Mouse (Mus musculus) limb, embryonic 13.5 days (tissue): ENCODE measurements around the gene Sall4. TPM values are rescaled to one million over a fixed set of nuclear protein-coding genes. Genes with fewer than 3 reads are reported as not detected.
A peak's percentile ranks its signal among the peaks of the same experiment; 100 is the strongest.
"Not testable (repeated sequence)": the region's sequence is repeated elsewhere in the genome, so short reads cannot be mapped to it uniquely, and the experiment has no call there.

Source experiments
- ATAC-seq: fragments of 200-750 bp; cut with Nextera tagmentation; 2 replicates; pipeline ENCODE4 v1.8.0; 2017; ENCODE audit warnings: low read depth, moderate number of reproducible peaks, moderate TSS enrichment; ENCODE audit not compliant: low FRiP score
- H3K27ac ChIP-seq: fragments of 300-500 bp; sonication (generic); 2 replicates; pipeline ENCODE4 v1.5.1; 2015; ENCODE audit warnings: inconsistent platforms, mild to moderate bottlenecking, moderate library complexity
- H3K27me3 ChIP-seq: fragments of 300-500 bp; sonication (generic); 2 replicates; pipeline ENCODE4 v1.6.1; 2015; ENCODE audit warnings: mild to moderate bottlenecking, inconsistent platforms
- H3K36me3 ChIP-seq: fragments of 300-500 bp; sonication (generic); 2 replicates; pipeline ENCODE4 v1.6.1; 2015; ENCODE audit warnings: inconsistent platforms, mild to moderate bottlenecking, moderate library complexity
- H3K4me1 ChIP-seq: fragments of 300-500 bp; sonication (generic); 2 replicates; pipeline ENCODE4 v1.6.1; 2015; ENCODE audit warnings: inconsistent platforms
- H3K4me2 ChIP-seq: fragments of 300-500 bp; sonication (generic); replicated peaks from 2 replicates; pipeline ENCODE4 v1.6.1; 2015; ENCODE audit warnings: inconsistent platforms, mild to moderate bottlenecking, moderate library complexity
- H3K4me3 ChIP-seq: fragments of 300-500 bp; sonication (generic); 2 replicates; pipeline ENCODE4 v1.5.1; 2015; ENCODE audit warnings: moderate library complexity, mild to moderate bottlenecking, inconsistent platforms
- H3K9ac ChIP-seq: fragments of 300-500 bp; sonication (generic); 2 replicates; pipeline ENCODE4 v1.6.1; 2015; ENCODE audit warnings: mild to moderate bottlenecking, inconsistent platforms
- H3K9me3 ChIP-seq: fragments of 300-500 bp; sonication (generic); 2 replicates; pipeline ENCODE4 v1.6.1; 2016; ENCODE audit warnings: inconsistent platforms
- WGBS: fragments of 180-500 bp; shearing (Covaris S2); methylation state at CpG from one replicate; pipeline ENCODE4 v1.1.7; 2015; 5-methylcytosine and 5-hydroxymethylcytosine counted together
- polyA plus RNA-seq: library from polyadenylated mRNA; unstranded; fragments of >200 nt; fragmentation: Nextera tagmentation; extraction: Ambion mirVana; gene quantifications from 2 replicates; pipeline ENCODE4 v1.2.1, GENCODE M21; 2015

Sall4 gene
- polyA plus RNA-seq, 1 experiment from 2014 or later: 0.71 TPM

- no peaks in the 10 kb centered on the region for H3K36me3 ChIP-seq
- WGBS: 70% methylated on average over 8 of the region's 8 CpGs
- H3K27me3 ChIP-seq: peaks cover 54% of the 10 kb centered on the region
- H3K4me2 ChIP-seq: no peak overlapping the region
- no peak overlapping the region for H3K27ac ChIP-seq
- ATAC-seq: no peak
- no peak overlapping the region for H3K9ac ChIP-seq
- H3K4me3 ChIP-seq: no peak overlapping the region
- peaks cover 21% of the 10 kb centered on the region for H3K4me1 ChIP-seq
- H3K9me3 ChIP-seq: no peaks in the 10 kb centered on the region
Measured at GRCm38 (mm10) chr2:168769259-168769658, 1.5 kb upstream of the Sall4 start.

GRCm38 (mm10) chr2:168766538-168767361 is 993 bp downstream of the Sall4 start:
- Histone ChIP-seq H3K27me3 (peaks cover 77% of the 10 kb centered on the region), H3K4me3 (peak overlapping the region; percentile 56), H3K4me1 (peaks cover 30% of the 10 kb centered on the region), H3K9ac (peak overlapping the region; percentile 67), H3K4me2 (peak overlapping the region; percentile 97), H3K9me3 (no peaks in the 10 kb centered on the region), H3K27ac (no peak overlapping the region), H3K36me3 (no peaks in the 10 kb centered on the region)
- under 1% methylated on average over 52 of the region's 52 CpGs for WGBS
- ATAC-seq: no peak

- Histone ChIP-seq H3K36me3 (no peaks in the 10 kb centered on the region), H3K27ac (no peak overlapping the region), H3K4me3 (peak overlapping the region; percentile 56), H3K9ac (peak overlapping the region; percentile 67), H3K27me3 (peaks cover 83% of the 10 kb centered on the region), H3K4me2 (peak overlapping the region; percentile 97), H3K9me3 (no peaks in the 10 kb centered on the region), H3K4me1 (peaks cover 30% of the 10 kb centered on the region)
- WGBS: under 1% methylated on average over 62 of the region's 65 CpGs
- ATAC-seq: no peak; the same call in 1 of the 2 replicates
Measured at GRCm38 (mm10) chr2:168765696-168766537, 1.8 kb downstream of the Sall4 start.

- Histone ChIP-seq H3K4me1 (peaks cover 30% of the 10 kb centered on the region), H3K27me3 (peaks cover 83% of the 10 kb centered on the region), H3K9me3 (no peaks in the 10 kb centered on the region), H3K9ac (peak overlapping the region; percentile 67; the same call in 1 of the 2 replicates), H3K27ac (no peak overlapping the region), H3K4me2 (peak overlapping the region; percentile 97), H3K4me3 (peak overlapping the region; percentile 56), H3K36me3 (no peaks in the 10 kb centered on the region)
- ATAC-seq: peak; percentile 26; the same call in 1 of the 2 replicates
- under 1% methylated on average over 32 of the region's 32 CpGs for WGBS
Measured at GRCm38 (mm10) chr2:168765065-168765681, 2.6 kb downstream of the Sall4 start.

- H3K27ac ChIP-seq: no peak overlapping the region
- WGBS: 9% methylated on average over 9 of the region's 9 CpGs
- H3K4me2 ChIP-seq: peak overlapping the region; percentile 97
- H3K9me3 ChIP-seq: no peaks in the 10 kb centered on the region
- H3K4me1 ChIP-seq: peaks cover 30% of the 10 kb centered on the region
- ATAC-seq: no peak
- H3K27me3 ChIP-seq: peaks cover 78% of the 10 kb centered on the region
- H3K9ac ChIP-seq: no peak overlapping the region
- H3K36me3 ChIP-seq: no peaks in the 10 kb centered on the region
- H3K4me3 ChIP-seq: no peak overlapping the region
Measured at GRCm38 (mm10) chr2:168764460-168764867, 3.3 kb downstream of the Sall4 start.

GRCm38 (mm10) chr2:168763785-168764184 is 4.0 kb downstream of the Sall4 start:
- Histone ChIP-seq H3K4me1 (peaks cover 30% of the 10 kb centered on the region), H3K27me3 (peaks cover 71% of the 10 kb centered on the region), H3K27ac (no peak overlapping the region), H3K9ac (no peak overlapping the region), H3K36me3 (no peaks in the 10 kb centered on the region), H3K4me2 (0 out of 2 replicates have a peak overlapping the region, but pooled peaks have one; percentile 15), H3K9me3 (no peaks in the 10 kb centered on the region), H3K4me3 (no peak overlapping the region)
- WGBS: 17% methylated on average over 7 of the region's 7 CpGs
- no peak for ATAC-seq

- no peak overlapping the region for H3K27ac ChIP-seq
- no peaks in the 10 kb centered on the region for H3K36me3 ChIP-seq
- no peak overlapping the region for H3K9ac ChIP-seq
- no peaks in the 10 kb centered on the region for H3K9me3 ChIP-seq
- H3K4me1 ChIP-seq: peaks cover 30% of the 10 kb centered on the region
- H3K4me2 ChIP-seq: peak overlapping the region; percentile 42; the same call in 1 of the 2 replicates
- ATAC-seq: no peak
- no peak overlapping the region for H3K4me3 ChIP-seq
- H3K27me3 ChIP-seq: peaks cover 57% of the 10 kb centered on the region
- 3% methylated on average over 12 of the region's 12 CpGs for WGBS
Measured at GRCm38 (mm10) chr2:168762411-168762815, 5.3 kb downstream of the Sall4 start.

GRCm38 (mm10) chr2:168761954-168762353 is 5.8 kb downstream of the Sall4 start:
- no peak overlapping the region for H3K9ac ChIP-seq
- 41% methylated on average over 4 of the region's 4 CpGs for WGBS
- H3K27ac ChIP-seq: no peak overlapping the region
- H3K4me2 ChIP-seq: peak overlapping the region; percentile 42; the same call in 1 of the 2 replicates
- no peak for ATAC-seq
- no peak overlapping the region for H3K4me3 ChIP-seq
- H3K36me3 ChIP-seq: no peaks in the 10 kb centered on the region
- no peaks in the 10 kb centered on the region for H3K9me3 ChIP-seq
- H3K27me3 ChIP-seq: peaks cover 53% of the 10 kb centered on the region
- H3K4me1 ChIP-seq: peaks cover 27% of the 10 kb centered on the region

GRCm38 (mm10) chr2:168761141-168761540 is 6.6 kb downstream of the Sall4 start:
- H3K9ac ChIP-seq: no peak overlapping the region
- no peak overlapping the region for H3K4me3 ChIP-seq
- H3K27me3 ChIP-seq: peaks cover 46% of the 10 kb centered on the region
- peaks cover 19% of the 10 kb centered on the region for H3K4me1 ChIP-seq
- 88% methylated on average over 9 of the region's 9 CpGs for WGBS
- H3K4me2 ChIP-seq: no peak overlapping the region
- no peaks in the 10 kb centered on the region for H3K36me3 ChIP-seq
- ATAC-seq: no peak
- H3K27ac ChIP-seq: no peak overlapping the region
- H3K9me3 ChIP-seq: no peaks in the 10 kb centered on the region

GRCm38 (mm10) chr2:168744406-168744805 is 23.3 kb downstream of the Sall4 start:
- H3K4me1 ChIP-seq, H3K27ac ChIP-seq, H3K4me2 ChIP-seq, ATAC-seq, H3K9ac ChIP-seq, H3K9me3 ChIP-seq, H3K4me3 ChIP-seq, H3K36me3 ChIP-seq, H3K27me3 ChIP-seq: not testable (repeated sequence)
- WGBS: 90% methylated on average over 10 of the region's 10 CpGs

- peaks cover 5% of the 10 kb centered on the region; the same call in 1 of the 2 replicates for H3K9me3 ChIP-seq
- H3K4me2 ChIP-seq: peak overlapping the region; percentile 76
- no peaks in the 10 kb centered on the region for H3K27me3 ChIP-seq
- no peak overlapping the region for H3K9ac ChIP-seq
- H3K36me3 ChIP-seq: no peaks in the 10 kb centered on the region
- 0 out of 2 replicates have a peak, but pooled peaks cover 2% of the 10 kb centered on the region for H3K4me1 ChIP-seq
- WGBS: 18% methylated on average over 7 of the region's 7 CpGs
- no peak overlapping the region for H3K27ac ChIP-seq
- ATAC-seq: no peak
- peak overlapping the region; percentile 88 for H3K4me3 ChIP-seq
Measured at GRCm38 (mm10) chr2:168742649-168743048, 25.1 kb downstream of the Sall4 start.
